Mouse (Mus musculus) kidney, adult 9 months (tissue): ENCODE measurements around the gene Phf23.

ENCODE experiments used
- DNase-seq: peaks from one replicate; pipeline ENCODE4 v3.0.0; 2022

The Phf23 gene

GRCm38 (mm10) chr11:69974907-69975306, 20.7 kb upstream of the Phf23 start:
- no peak for DNase-seq

GRCm38 (mm10) chr11:69976271-69976670, 19.3 kb upstream of the Phf23 start:
- no peak for DNase-seq

DNA sequence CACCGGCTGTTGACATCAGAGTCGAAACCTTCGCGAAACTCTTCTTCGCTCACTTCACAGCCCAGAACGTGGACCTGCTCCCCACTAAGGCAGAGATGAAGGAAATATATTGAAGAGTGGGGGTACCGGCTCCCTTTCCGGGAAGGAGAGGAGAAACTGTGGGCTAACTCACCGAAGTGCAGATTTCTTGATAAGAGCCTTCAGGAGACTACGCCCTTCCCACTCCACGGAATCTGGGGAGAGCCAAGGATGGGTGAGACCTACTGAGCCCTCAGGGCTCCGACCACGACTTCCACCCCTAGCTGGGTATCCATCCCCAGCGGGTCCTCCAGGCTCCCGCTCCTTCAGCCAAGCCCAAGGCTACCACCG, 15.8 kb upstream of the Phf23 start:
- DNase-seq, result no peak

- DNase-seq, result peak; percentile 100
Observed at GRCm38 (mm10) chr11:69980196-69981140, 15.1 kb upstream of the Phf23 start.

DNA sequence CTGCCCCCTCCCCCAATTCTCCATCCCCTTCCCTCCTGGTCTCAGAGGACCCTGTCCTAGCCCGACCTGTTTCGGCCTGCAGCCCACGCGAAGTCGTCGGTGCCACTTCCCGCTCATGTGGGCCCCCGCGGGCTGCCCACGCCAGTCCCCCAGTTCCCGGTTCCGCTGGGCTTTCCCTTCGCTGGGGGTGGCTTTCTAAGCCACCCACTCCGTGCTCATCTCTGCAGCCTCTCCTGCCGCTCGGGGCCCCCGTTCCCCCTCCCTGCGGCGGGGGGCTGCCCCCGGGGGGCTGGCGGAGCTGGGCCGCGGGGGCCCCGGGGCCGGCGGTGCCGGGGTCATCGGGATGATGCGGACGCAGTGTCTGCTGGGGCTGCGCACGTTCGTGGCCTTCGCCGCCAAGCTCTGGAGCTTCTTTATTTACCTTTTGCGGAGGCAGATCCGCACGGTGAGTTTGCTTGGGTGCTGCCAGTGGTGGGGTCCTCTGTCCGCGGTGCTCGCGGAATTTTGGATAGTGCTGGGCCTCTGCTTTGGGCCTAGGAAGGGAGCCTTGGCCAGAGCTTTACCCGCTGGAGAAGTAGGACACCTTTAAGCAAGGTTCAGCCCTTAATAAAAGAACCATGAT, 14.3 kb upstream of the Phf23 start, which contains the start of gene Ctdnep1:
TSS of gene Ctdnep1 (plus strand) at position 16 of the 622 bp plus-strand sequence.
- no peak for DNase-seq

- DNase-seq, result no peak
Observed at GRCm38 (mm10) chr11:69982225-69982624, 13.4 kb upstream of the Phf23 start, which contains the start of gene Elp5. Gene Elp5 (minus strand): TSS chr11:69982517.

DNA sequence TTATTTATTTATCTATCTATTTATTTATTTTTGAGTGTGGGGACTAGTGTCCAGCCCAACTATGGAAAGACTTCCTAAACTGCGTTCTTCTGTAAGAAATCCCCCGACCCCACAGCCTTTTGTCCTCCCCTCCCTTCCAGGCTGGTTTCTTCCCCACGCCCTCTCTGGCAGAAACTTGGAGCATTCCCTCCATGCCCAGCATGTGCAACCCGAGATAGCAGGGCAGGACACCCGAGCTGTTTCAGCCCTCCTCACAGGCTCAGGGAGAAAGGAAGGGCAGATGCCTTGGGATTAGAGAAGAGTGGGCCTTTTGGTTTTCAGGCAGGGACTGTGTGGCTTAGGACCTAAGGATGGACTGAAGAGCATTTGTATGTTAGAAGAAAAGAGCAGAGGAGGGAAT, 12.7 kb upstream of the Phf23 start:
- no peak for DNase-seq

DNA sequence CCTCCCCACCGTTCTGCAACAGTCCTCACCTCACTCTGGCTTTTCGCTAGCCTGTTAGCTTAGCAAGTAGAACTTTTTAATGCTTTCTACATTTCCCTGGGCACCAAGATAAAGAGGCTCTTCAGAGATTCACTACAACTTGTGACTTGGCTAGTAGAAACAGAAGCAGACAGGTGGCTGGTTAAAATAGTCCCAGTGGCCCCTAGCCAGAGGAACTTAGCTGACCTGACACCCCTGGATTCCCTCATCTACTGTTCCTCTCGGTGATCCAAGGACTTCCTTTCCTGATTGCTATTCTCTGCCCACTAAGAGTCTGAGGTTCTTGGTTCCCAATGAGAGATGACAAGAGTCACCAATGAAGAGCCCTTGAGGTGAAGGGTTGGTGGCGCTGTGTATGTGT, 12.2 kb upstream of the Phf23 start:
- no peak for DNase-seq

GRCm38 (mm10) chr11:69984431-69984830, 11.1 kb upstream of the Phf23 start:
- no peak for DNase-seq

GRCm38 (mm10) chr11:69989949-69990348, 5.6 kb upstream of the Phf23 start:
- no peak for DNase-seq

DNA sequence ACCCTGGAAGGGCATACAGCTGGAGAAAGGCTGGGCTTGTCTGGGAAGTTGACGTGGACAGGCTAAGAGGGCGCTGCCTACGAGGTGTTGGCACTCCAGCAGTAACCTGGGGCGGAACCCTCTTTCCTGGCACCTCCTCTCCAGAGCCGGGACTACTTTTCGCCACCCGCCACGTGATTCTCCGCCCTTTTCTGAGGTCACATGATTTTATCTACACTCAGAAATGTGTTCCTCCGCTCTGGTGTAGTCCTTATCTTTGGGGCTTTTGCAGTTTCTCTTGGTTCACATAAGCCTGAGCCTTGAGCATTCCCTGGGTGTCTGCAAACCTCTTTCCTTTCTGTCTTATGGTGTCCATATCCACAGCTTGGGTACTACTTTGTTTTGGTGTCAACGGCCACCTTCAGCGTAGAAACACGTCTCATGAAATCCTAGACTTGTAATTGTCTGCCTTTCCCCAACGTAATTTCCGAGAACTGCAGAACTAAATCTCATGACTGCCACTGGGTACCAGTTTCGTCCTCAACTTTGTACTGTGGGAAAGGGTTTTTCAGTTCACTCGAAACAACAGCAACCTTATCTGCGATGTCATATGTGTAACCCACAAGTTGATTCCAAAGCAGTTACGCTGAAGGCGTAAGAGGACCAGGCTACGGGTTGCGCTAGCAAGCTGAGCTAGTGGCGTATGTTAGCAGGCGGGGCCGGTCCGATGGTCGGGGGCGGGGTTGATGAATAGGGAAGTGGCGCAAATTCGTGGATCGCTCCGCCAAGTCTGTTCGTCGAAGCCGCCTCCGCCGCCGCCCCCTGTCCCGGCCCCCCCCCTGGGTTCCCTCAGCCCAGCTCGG, 4.5 kb upstream of the Phf23 start, which contains the start of gene Gabarap:
TSS of gene Gabarap (plus strand) at position 294 of the 842 bp plus-strand sequence.
- DNase-seq, result peak; percentile 98

DNA sequence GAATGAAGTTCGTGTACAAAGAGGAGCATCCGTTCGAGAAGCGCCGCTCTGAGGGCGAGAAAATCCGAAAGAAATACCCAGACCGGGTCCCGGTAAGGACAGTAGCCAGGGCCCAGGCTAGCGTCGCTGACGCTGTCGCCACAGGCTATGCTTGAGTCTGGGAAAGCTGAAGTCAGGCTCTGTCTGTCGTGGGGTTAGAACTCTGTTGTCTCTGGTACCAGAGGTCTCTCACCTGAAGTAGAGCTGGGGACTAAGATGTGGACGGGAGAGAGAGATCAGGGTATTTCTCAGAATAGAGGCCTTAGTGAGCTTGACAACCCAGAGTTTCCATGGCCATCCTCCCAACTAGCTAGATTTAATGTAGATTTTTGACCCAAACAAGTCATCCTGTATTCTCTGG, 3.9 kb upstream of the Phf23 start:
- DNase-seq, result no peak

DNA sequence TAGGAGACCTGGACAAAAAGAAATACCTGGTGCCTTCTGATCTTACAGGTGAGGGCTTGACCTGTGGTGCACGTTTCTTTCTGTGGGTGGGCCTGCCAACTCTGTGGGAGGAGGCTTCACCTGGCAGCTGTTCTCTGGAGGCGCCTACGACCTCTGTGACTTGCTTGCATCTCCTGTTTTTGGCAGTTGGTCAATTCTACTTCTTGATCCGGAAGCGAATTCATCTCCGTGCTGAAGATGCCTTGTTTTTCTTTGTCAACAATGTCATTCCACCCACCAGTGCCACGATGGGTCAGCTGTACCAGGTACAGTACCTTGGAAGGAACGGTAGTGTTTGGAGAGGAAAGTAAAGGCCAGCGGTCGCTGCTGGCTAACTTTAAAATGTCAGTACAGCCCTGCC, 3.2 kb upstream of the Phf23 start:
- peak; percentile 65 for DNase-seq

- DNase-seq, result no peak
Observed at GRCm38 (mm10) chr11:69992932-69993331, 2.6 kb upstream of the Phf23 start.

GRCm38 (mm10) chr11:69994401-69995090, 1.0 kb upstream of the Phf23 start:
- no peak for DNase-seq

GRCm38 (mm10) chr11:69996161-69997061, 834 bp downstream of the Phf23 start:
- DNase-seq, result no peak

DNA sequence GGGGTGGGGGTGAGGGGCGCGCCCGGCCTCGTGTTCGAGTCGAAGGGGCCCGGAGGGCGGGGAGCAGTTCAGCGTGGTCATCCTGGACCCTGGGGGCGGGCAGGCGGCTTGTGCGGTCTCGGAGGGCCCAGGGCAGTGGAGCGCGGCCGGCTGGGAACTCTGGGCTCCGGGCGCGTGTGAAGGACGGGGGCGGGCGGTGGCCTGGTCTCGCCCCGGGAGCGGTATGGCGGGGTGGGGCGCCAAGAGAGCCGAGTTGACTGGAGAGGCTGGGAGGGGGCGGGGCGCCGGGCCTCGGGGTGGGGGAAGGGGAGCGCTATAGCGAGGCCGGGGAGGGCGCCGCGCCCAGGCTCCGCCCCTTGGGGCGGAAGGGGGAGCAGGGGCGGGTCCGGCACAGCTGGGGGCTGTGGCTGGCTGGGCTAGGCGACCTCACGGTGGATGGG, 1.5 kb downstream of the Phf23 start:
- peak; percentile 89 for DNase-seq

DNA sequence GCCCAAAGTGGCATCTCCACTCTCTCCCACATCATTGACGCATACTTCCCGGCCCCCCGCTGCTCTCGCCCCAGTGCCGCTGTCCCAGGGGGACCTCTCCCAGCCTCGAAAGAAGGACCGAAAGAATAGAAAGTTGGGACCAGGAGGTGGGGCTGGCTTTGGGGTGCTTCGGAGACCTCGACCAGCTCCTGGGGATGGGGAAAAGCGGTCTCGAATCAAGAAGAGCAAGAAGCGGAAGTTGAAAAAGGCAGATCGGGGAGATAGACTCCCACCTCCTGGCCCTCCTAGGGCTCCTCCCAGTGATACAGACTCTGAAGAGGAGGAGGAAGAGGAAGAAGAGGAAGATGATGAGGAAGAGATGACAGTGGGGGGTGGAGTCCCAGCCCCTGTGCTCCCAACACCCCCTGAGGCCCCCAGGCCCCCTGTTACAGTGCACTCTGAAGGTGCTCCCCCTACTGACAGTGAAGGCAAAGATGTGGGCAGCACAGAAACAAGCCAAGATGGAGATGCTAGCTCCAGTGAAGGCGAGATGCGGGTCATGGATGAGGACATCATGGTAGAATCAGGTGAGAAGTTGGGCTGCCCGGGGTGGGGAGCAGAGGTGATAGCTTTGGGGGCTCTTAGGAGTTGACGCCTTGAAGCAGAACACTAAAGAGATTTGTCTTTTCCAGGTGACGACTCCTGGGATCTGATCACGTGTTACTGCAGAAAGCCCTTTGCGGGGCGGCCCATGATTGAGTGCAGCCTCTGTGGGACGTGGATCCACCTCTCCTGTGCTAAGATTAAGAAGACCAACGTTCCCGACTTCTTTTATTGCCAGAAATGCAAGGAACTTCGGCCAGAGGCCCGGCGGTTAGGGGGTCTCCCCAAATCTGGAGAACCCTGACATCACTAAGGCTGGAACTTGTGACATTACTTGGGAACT, 3.3 kb downstream of the Phf23 start:
- no peak for DNase-seq

DNA sequence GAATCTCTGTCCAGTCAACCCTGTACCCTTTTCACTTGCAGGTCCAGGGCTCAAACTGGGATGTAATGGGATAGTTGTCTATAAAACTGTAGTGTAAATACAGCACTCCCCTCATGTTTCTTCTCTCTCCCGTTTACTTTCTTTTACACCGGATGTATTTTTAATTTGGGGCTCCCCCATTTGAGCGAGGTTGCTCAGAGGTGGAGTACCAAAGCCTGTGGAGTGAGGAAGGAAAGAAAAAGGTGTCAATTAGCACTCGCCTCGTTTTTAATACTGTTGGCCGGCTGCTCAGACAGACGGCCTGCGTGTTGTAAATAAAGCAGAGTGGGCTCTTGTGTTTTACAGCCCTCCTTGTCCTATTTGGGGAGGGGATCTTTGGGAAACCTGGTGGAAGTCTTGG, 4.1 kb downstream of the Phf23 start:
- no peak for DNase-seq

DNA sequence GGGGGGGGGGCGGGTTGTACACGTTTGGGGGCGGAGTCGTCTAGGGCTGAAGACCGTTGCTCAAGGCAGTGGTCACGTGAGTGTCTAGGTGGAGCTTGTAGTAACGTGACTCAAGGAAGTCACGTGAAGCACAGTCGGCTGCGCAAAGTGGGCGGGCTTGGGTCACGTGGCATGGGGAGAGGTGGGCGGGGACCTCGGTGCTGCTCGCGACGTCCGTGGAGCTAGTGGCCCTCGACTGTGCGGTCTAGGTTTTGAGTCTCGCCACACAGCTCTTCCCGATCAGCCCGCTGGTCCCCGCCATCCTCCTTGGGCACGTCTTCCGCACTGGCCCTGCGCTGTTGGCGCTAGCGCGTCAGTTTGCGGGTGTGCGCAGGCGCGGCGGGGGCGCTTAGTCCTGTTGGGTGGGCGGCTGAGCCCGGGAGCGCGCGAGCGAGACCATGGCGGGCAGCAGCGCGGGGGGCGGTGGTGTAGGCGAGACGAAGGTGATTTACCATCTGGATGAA, 4.9 kb downstream of the Phf23 start, which contains the start of gene Dvl2:
TSS of gene Dvl2 (plus strand) at position 200 of the 503 bp plus-strand sequence.
- DNase-seq, result peak; percentile 95
